In genomic region chr12:58985766-58986165, GRCm38 (mm10) we compare ENCODE assay signal across 14 mouse cellular contexts.
"Had no signal": no experiment of that assay in that cellular context is flagged by ENCODE, and none has a peak within 500 bp of the region (broad histone marks: within the 10 kb centered on the region; RNA-seq: fewer than 3 reads in every experiment).

No protein-coding gene starts in this region.

- DNase-seq: gastrocnemius, postnatal 14 days; gastrocnemius, postnatal 36 days; heart, adult 11 months; heart, adult 2 months; heart, postnatal 14 days; heart, postnatal 36 days; kidney, adult 11 months; kidney, adult 2 months; kidney, adult 9 months; kidney, postnatal 10 days; kidney, postnatal 25 days; layer of hippocampus, adult 9-11 months; layer of hippocampus, postnatal 36 days; left cerebral cortex, postnatal 4 days had no signal
